Mouse (Mus musculus): ENCODE measurements around the gene Zdhhc7. TPM values are rescaled to one million over a fixed set of nuclear protein-coding genes. Genes with fewer than 3 reads are reported as not detected.

The Zdhhc7 gene
- polyA plus RNA-seq, 1 experiment = 172 TPM

- peaks cover 62% of the 10 kb centered on the region for H3K36me3 ChIP-seq (ENCODE audit: control insufficient read depth, insufficient read depth, low read length)
- no peaks in the 10 kb centered on the region for H3K27me3 ChIP-seq (ENCODE audit: control insufficient read depth, insufficient read depth, low read length)
- no peak overlapping the region for H3K4me3 ChIP-seq (ENCODE audit: low read depth, low read length)
- 92% methylated on average over 3 of the region's 3 CpGs for WGBS
- peaks cover 28% of the 10 kb centered on the region for H3K4me1 ChIP-seq (ENCODE audit: control insufficient read depth, insufficient read depth, insufficient read length, low read length)
- no peak overlapping the region for H3K27ac ChIP-seq (ENCODE audit: insufficient read depth, low read depth, low read length)
- TF ChIP-seq CTCF (IDR thresholded peaks at IDR 0.05; ENCODE audit: extremely low read depth, insufficient read length, insufficient replicate concordance, low read depth, low read length) (no peak), POLR2A (IDR thresholded peaks at IDR 0.05; ENCODE audit: low read depth, low read length) (no peak)
Observed at GRCm38 (mm10) chr8:120091032-120091431, 10.2 kb downstream of the Zdhhc7 start.

GRCm38 (mm10) chr8:120089511-120089910 lies 11.8 kb downstream of the Zdhhc7 start:
- H3K4me1 ChIP-seq (ENCODE audit: control insufficient read depth, insufficient read depth, insufficient read length, low read length) = peaks cover 13% of the 10 kb centered on the region
- WGBS = 46% methylated on average over 7 of the region's 7 CpGs
- TF ChIP-seq POLR2A (IDR thresholded peaks at IDR 0.05; ENCODE audit: low read depth, low read length) (no peak), CTCF (IDR thresholded peaks at IDR 0.05; ENCODE audit: extremely low read depth, insufficient read length, insufficient replicate concordance, low read depth, low read length) (no peak)
- H3K4me3 ChIP-seq (ENCODE audit: low read depth, low read length) = no peak overlapping the region
- no peaks in the 10 kb centered on the region for H3K27me3 ChIP-seq (ENCODE audit: control insufficient read depth, insufficient read depth, low read length)
- no peak overlapping the region for H3K27ac ChIP-seq (ENCODE audit: insufficient read depth, low read depth, low read length)
- H3K36me3 ChIP-seq (ENCODE audit: control insufficient read depth, insufficient read depth, low read length) = peaks cover 77% of the 10 kb centered on the region

- peaks cover 77% of the 10 kb centered on the region for H3K36me3 ChIP-seq (ENCODE audit: control insufficient read depth, insufficient read depth, low read length)
- WGBS = 92% methylated on average over 8 of the region's 8 CpGs
- TF ChIP-seq CTCF (IDR thresholded peaks at IDR 0.05; ENCODE audit: extremely low read depth, insufficient read length, insufficient replicate concordance, low read depth, low read length) (no peak), POLR2A (IDR thresholded peaks at IDR 0.05; ENCODE audit: low read depth, low read length) (no peak)
- no peak overlapping the region for H3K4me3 ChIP-seq (ENCODE audit: low read depth, low read length)
- H3K4me1 ChIP-seq (ENCODE audit: control insufficient read depth, insufficient read depth, insufficient read length, low read length) = no peaks in the 10 kb centered on the region
- no peaks in the 10 kb centered on the region for H3K27me3 ChIP-seq (ENCODE audit: control insufficient read depth, insufficient read depth, low read length)
- no peak overlapping the region for H3K27ac ChIP-seq (ENCODE audit: insufficient read depth, low read depth, low read length)
Observed at GRCm38 (mm10) chr8:120084783-120085182, 16.5 kb downstream of the Zdhhc7 start.

- WGBS = 92% methylated on average over 8 of the region's 8 CpGs
- H3K36me3 ChIP-seq (ENCODE audit: control insufficient read depth, insufficient read depth, low read length) = peaks cover 70% of the 10 kb centered on the region
- no peaks in the 10 kb centered on the region for H3K4me1 ChIP-seq (ENCODE audit: control insufficient read depth, insufficient read depth, insufficient read length, low read length)
- H3K27ac ChIP-seq (ENCODE audit: insufficient read depth, low read depth, low read length) = no peak overlapping the region
- H3K4me3 ChIP-seq (ENCODE audit: low read depth, low read length) = no peak overlapping the region
- H3K27me3 ChIP-seq (ENCODE audit: control insufficient read depth, insufficient read depth, low read length) = no peaks in the 10 kb centered on the region
- no peak for TF ChIP-seq CTCF (IDR thresholded peaks at IDR 0.05; ENCODE audit: extremely low read depth, insufficient read length, insufficient replicate concordance, low read depth, low read length)
- TF ChIP-seq POLR2A (IDR thresholded peaks at IDR 0.05; ENCODE audit: low read depth, low read length) = no peak
Observed at GRCm38 (mm10) chr8:120083261-120083660, 18.0 kb downstream of the Zdhhc7 start.

GRCm38 (mm10) chr8:120079361-120079760 lies 21.9 kb downstream of the Zdhhc7 start:
- 70% methylated on average over 5 of the region's 5 CpGs for WGBS
- no peaks in the 10 kb centered on the region for H3K27me3 ChIP-seq (ENCODE audit: control insufficient read depth, insufficient read depth, low read length)
- no peak overlapping the region for H3K4me3 ChIP-seq (ENCODE audit: low read depth, low read length)
- no peak for TF ChIP-seq CTCF (IDR thresholded peaks at IDR 0.05; ENCODE audit: extremely low read depth, insufficient read length, insufficient replicate concordance, low read depth, low read length)
- TF ChIP-seq POLR2A (IDR thresholded peaks at IDR 0.05; ENCODE audit: low read depth, low read length) = no peak
- H3K36me3 ChIP-seq (ENCODE audit: control insufficient read depth, insufficient read depth, low read length) = peaks cover 33% of the 10 kb centered on the region
- no peak overlapping the region for H3K27ac ChIP-seq (ENCODE audit: insufficient read depth, low read depth, low read length)
- H3K4me1 ChIP-seq (ENCODE audit: control insufficient read depth, insufficient read depth, insufficient read length, low read length) = no peaks in the 10 kb centered on the region

GRCm38 (mm10) chr8:120078080-120078479 lies 23.2 kb downstream of the Zdhhc7 start:
- H3K27ac ChIP-seq (ENCODE audit: insufficient read depth, low read depth, low read length) = no peak overlapping the region
- no peak for TF ChIP-seq POLR2A (IDR thresholded peaks at IDR 0.05; ENCODE audit: low read depth, low read length)
- TF ChIP-seq CTCF (IDR thresholded peaks at IDR 0.05; ENCODE audit: extremely low read depth, insufficient read length, insufficient replicate concordance, low read depth, low read length) = peak; percentile 79
- no peaks in the 10 kb centered on the region for H3K4me1 ChIP-seq (ENCODE audit: control insufficient read depth, insufficient read depth, insufficient read length, low read length)
- H3K27me3 ChIP-seq (ENCODE audit: control insufficient read depth, insufficient read depth, low read length) = no peaks in the 10 kb centered on the region
- H3K36me3 ChIP-seq (ENCODE audit: control insufficient read depth, insufficient read depth, low read length) = peaks cover 24% of the 10 kb centered on the region
- H3K4me3 ChIP-seq (ENCODE audit: low read depth, low read length) = no peak overlapping the region
- 5% methylated on average over 10 of the region's 10 CpGs for WGBS

GRCm38 (mm10) chr8:120075347-120075746 lies 25.9 kb downstream of the Zdhhc7 start:
- 38% methylated on average over 6 of the region's 6 CpGs for WGBS

More at GRCm38 (mm10) chr8:120075347-120075746, 25.9 kb downstream of the Zdhhc7 start:
- Histone ChIP-seq H3K27ac (ENCODE audit: insufficient read depth, low read depth, low read length) (no peak overlapping the region), H3K4me1 (ENCODE audit: control insufficient read depth, insufficient read depth, insufficient read length, low read length) (no peaks in the 10 kb centered on the region), H3K4me3 (ENCODE audit: low read depth, low read length) (no peak overlapping the region), H3K27me3 (ENCODE audit: control insufficient read depth, insufficient read depth, low read length) (no peaks in the 10 kb centered on the region), H3K36me3 (ENCODE audit: control insufficient read depth, insufficient read depth, low read length) (no peaks in the 10 kb centered on the region)
- TF ChIP-seq POLR2A (IDR thresholded peaks at IDR 0.05; ENCODE audit: low read depth, low read length) = no peak
- no peak for TF ChIP-seq CTCF (IDR thresholded peaks at IDR 0.05; ENCODE audit: extremely low read depth, insufficient read length, insufficient replicate concordance, low read depth, low read length)

Measured in small intestine, adult 2 months (tissue).